In the genomic region with DNA sequence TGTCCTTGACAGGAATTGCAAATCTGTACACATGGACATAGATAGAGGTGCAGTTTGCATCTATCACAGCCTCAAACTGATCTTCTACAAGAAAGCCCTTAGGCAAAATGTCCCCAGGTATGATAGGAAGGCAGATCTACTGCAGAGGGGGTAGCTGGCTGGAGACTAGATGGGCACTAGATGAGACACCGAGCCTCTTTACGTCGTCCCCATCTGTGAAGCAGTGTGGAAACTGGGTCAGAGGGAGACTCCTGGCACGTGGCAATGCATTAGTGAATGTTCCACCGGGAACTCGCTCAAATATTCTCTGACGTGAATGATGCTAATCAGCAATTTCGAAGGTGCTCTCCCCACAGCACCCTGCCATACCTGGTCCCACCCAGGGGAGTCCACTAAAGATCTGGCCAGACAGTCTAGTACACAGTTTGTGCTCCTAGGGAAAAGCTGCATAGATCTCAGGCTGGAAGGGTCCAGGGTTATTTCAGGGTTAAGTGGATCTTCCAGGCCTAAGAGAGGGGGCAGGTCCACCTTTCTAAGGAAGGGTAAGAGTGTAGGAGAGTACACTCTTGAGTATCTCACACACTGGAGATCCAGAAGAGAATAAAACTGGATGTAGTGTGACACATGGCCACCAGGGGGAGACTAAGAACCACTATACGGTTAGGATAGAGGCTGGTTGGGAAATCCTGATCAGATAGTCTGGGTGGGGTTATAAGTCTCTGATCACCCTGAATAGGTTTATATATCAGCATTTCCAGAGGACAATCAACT, we compare ENCODE assay signal across 8 mouse cellular contexts. TPM values are rescaled to one million over a fixed set of nuclear protein-coding genes. Genes with fewer than 3 reads are reported as not detected.
DNase-seq lines count a peak whose midpoint lies in the region; ATAC-seq lines count a peak whose summit lies in the region.

No protein-coding gene starts in this region.

- H3K27ac ChIP-seq in forebrain, embryonic 16.5 days (ENCODE audit: low read length) = no peak overlapping the region
- no peak overlapping the region for H3K27ac ChIP-seq in intestine, embryonic 16.5 days (ENCODE audit: low read length)
- no peak overlapping the region for H3K27ac ChIP-seq in limb, embryonic 15.5 days
- H3K27ac ChIP-seq in midbrain, embryonic 16.5 days (ENCODE audit: low read length) = no peak overlapping the region
- H3K27ac ChIP-seq in stomach, embryonic 16.5 days (ENCODE audit: low read length) = no peak overlapping the region

- no peak overlapping the region for H3K9ac ChIP-seq in forebrain, embryonic 16.5 days (replicated peaks; ENCODE audit: low read depth, low read length)
- no peak overlapping the region for H3K9ac ChIP-seq in intestine, embryonic 16.5 days (ENCODE audit: low read depth, low read length)
- H3K9ac ChIP-seq in limb, embryonic 15.5 days = no peak overlapping the region
- no peak overlapping the region for H3K9ac ChIP-seq in midbrain, embryonic 16.5 days (ENCODE audit: low read depth, low read length)
- H3K9ac ChIP-seq in stomach, embryonic 16.5 days (ENCODE audit: low read length) = no peak overlapping the region

- peak; percentile 64 for DNase-seq in kidney, adult 18-20 months
- DNase-seq in kidney, adult 11 months = no peak
- peak; percentile 64 for DNase-seq in c-Kit-positive CD71-negative TER-119-negative erythroid progenitor cells, embryonic 14.5 days (ENCODE audit: low read depth)

- H3K4me1 ChIP-seq in forebrain, embryonic 16.5 days (replicated peaks; ENCODE audit: control insufficient read depth, insufficient read depth, low read length) = no peaks in the 10 kb centered on the region
- H3K4me1 ChIP-seq in intestine, embryonic 16.5 days (ENCODE audit: control insufficient read depth, insufficient read depth, low read length) = peaks cover 9% of the 10 kb centered on the region; the same call in 1 of the 2 replicates
- H3K4me1 ChIP-seq in limb, embryonic 15.5 days = peaks cover 7% of the 10 kb centered on the region; the same call in 1 of the 2 replicates
- no peaks in the 10 kb centered on the region for H3K4me1 ChIP-seq in midbrain, embryonic 16.5 days (ENCODE audit: control insufficient read depth, insufficient read depth, low read length)
- H3K4me1 ChIP-seq in stomach, embryonic 16.5 days (ENCODE audit: control insufficient read depth, insufficient read depth, low read length) = peaks cover 14% of the 10 kb centered on the region

- peak; percentile 87 for ATAC-seq in forebrain, embryonic 16.5 days
- peak; percentile 52 for ATAC-seq in intestine, embryonic 16.5 days
- ATAC-seq in limb, embryonic 15.5 days (ENCODE audit: insufficient number of reproducible peaks, low FRiP score, low TSS enrichment, low read depth) = peak; percentile 44; the same call in 1 of the 2 replicates
- ATAC-seq in midbrain, embryonic 16.5 days = peak; percentile 83
- peak; percentile 29; the same call in 1 of the 2 replicates for ATAC-seq in stomach, embryonic 16.5 days (ENCODE audit: insufficient read depth, low FRiP score)

- H3K9me3 ChIP-seq in forebrain, embryonic 16.5 days (ENCODE audit: control insufficient read depth, low read length) = no peaks in the 10 kb centered on the region
- no peaks in the 10 kb centered on the region for H3K9me3 ChIP-seq in intestine, embryonic 16.5 days (ENCODE audit: control insufficient read depth, low read length)
- H3K9me3 ChIP-seq in limb, embryonic 15.5 days = no peaks in the 10 kb centered on the region
- no peaks in the 10 kb centered on the region for H3K9me3 ChIP-seq in midbrain, embryonic 16.5 days (replicated peaks; ENCODE audit: control insufficient read depth, low read length, poor library complexity, severe bottlenecking)
- no peaks in the 10 kb centered on the region for H3K9me3 ChIP-seq in stomach, embryonic 16.5 days (replicated peaks; ENCODE audit: control insufficient read depth, low read length)

- no peaks in the 10 kb centered on the region for H3K27me3 ChIP-seq in forebrain, embryonic 16.5 days (replicated peaks; ENCODE audit: control insufficient read depth, insufficient read depth, low read length)
- H3K27me3 ChIP-seq in intestine, embryonic 16.5 days (replicated peaks; ENCODE audit: control insufficient read depth, insufficient read depth, low read length) = no peaks in the 10 kb centered on the region
- peaks cover 10% of the 10 kb centered on the region; the same call in 1 of the 2 replicates for H3K27me3 ChIP-seq in limb, embryonic 15.5 days
- no peaks in the 10 kb centered on the region for H3K27me3 ChIP-seq in midbrain, embryonic 16.5 days (ENCODE audit: control insufficient read depth, insufficient read depth, low read depth, low read length)
- no peaks in the 10 kb centered on the region for H3K27me3 ChIP-seq in stomach, embryonic 16.5 days (ENCODE audit: control insufficient read depth, insufficient read depth, low read length)

- H3K36me3 ChIP-seq in forebrain, embryonic 16.5 days (ENCODE audit: control insufficient read depth, insufficient read depth) = no peaks in the 10 kb centered on the region
- no peaks in the 10 kb centered on the region for H3K36me3 ChIP-seq in intestine, embryonic 16.5 days (ENCODE audit: control insufficient read depth, insufficient read depth, low read length)
- H3K36me3 ChIP-seq in limb, embryonic 15.5 days = no peaks in the 10 kb centered on the region
- H3K36me3 ChIP-seq in midbrain, embryonic 16.5 days (ENCODE audit: control insufficient read depth, insufficient read depth, low read length) = no peaks in the 10 kb centered on the region
- H3K36me3 ChIP-seq in stomach, embryonic 16.5 days (ENCODE audit: control insufficient read depth, insufficient read depth, low read length) = no peaks in the 10 kb centered on the region

- WGBS in forebrain, embryonic 16.5 days = 64% methylated on average over 9 of the region's 9 CpGs
- WGBS in intestine, embryonic 16.5 days = 61% methylated on average over 9 of the region's 9 CpGs
- 57% methylated on average over 9 of the region's 9 CpGs for WGBS in limb, embryonic 15.5 days
- WGBS in midbrain, embryonic 16.5 days = 60% methylated on average over 9 of the region's 9 CpGs
- WGBS in stomach, embryonic 16.5 days = 62% methylated on average over 9 of the region's 9 CpGs

- H3K4me3 ChIP-seq in forebrain, embryonic 16.5 days (replicated peaks; ENCODE audit: low read length) = no peak overlapping the region
- H3K4me3 ChIP-seq in intestine, embryonic 16.5 days (ENCODE audit: low read length) = no peak overlapping the region
- H3K4me3 ChIP-seq in limb, embryonic 15.5 days = no peak overlapping the region
- no peak overlapping the region for H3K4me3 ChIP-seq in midbrain, embryonic 16.5 days (ENCODE audit: low read depth, low read length)
- no peak overlapping the region for H3K4me3 ChIP-seq in stomach, embryonic 16.5 days (replicated peaks; ENCODE audit: low read length)

- H3K4me2 ChIP-seq in forebrain, embryonic 16.5 days (ENCODE audit: low read length) = no peak overlapping the region
- no peak overlapping the region for H3K4me2 ChIP-seq in intestine, embryonic 16.5 days (ENCODE audit: low read depth, low read length)
- no peak overlapping the region for H3K4me2 ChIP-seq in limb, embryonic 15.5 days
- H3K4me2 ChIP-seq in midbrain, embryonic 16.5 days (ENCODE audit: low read length) = no peak overlapping the region
- H3K4me2 ChIP-seq in stomach, embryonic 16.5 days (ENCODE audit: low read depth, low read length) = no peak overlapping the region

RNA-seq across cellular contexts. Expression of a gene that starts 3.5 kb away (rescaled TPM):
- 7.0 and 9.9 TPM in 2 replicates for polyA plus RNA-seq in forebrain, embryonic 16.5 days (2015; fragmentation: Nextera tagmentation; extraction: Ambion mirVana)
- polyA plus RNA-seq in intestine, embryonic 16.5 days (2015; fragmentation: Nextera tagmentation; extraction: Ambion mirVana) = 26.3 and 27.2 TPM in 2 replicates
- 38.3 and 47.2 TPM in 2 replicates for polyA plus RNA-seq in limb, embryonic 15.5 days (2015; fragmentation: Nextera tagmentation; extraction: Ambion mirVana)
- 8.4 and 10.8 TPM in 2 replicates for polyA plus RNA-seq in midbrain, embryonic 16.5 days (2015; fragmentation: Nextera tagmentation; extraction: Ambion mirVana)
- 30.6 and 40.4 TPM in 2 replicates for polyA plus RNA-seq in stomach, embryonic 16.5 days (2015; fragmentation: Nextera tagmentation; extraction: Ambion mirVana)

RNA-seq across cellular contexts. Expression of a gene that starts 19.9 kb away (rescaled TPM):
- polyA plus RNA-seq in forebrain, embryonic 16.5 days (2015; fragmentation: Nextera tagmentation; extraction: Ambion mirVana) = 7.9 and 8.5 TPM in 2 replicates
- polyA plus RNA-seq in intestine, embryonic 16.5 days (2015; fragmentation: Nextera tagmentation; extraction: Ambion mirVana) = 8.6 and 9.2 TPM in 2 replicates
- polyA plus RNA-seq in limb, embryonic 15.5 days (2015; fragmentation: Nextera tagmentation; extraction: Ambion mirVana) = 11.2 and 12.4 TPM in 2 replicates
- 8.3 and 8.7 TPM in 2 replicates for polyA plus RNA-seq in midbrain, embryonic 16.5 days (2015; fragmentation: Nextera tagmentation; extraction: Ambion mirVana)
- 8.8 and 10.3 TPM in 2 replicates for polyA plus RNA-seq in stomach, embryonic 16.5 days (2015; fragmentation: Nextera tagmentation; extraction: Ambion mirVana)

RNA-seq across cellular contexts. Expression of a gene that starts 25.1 kb away (rescaled TPM):
- 202 and 234 TPM in 2 replicates for polyA plus RNA-seq in forebrain, embryonic 16.5 days (2015; fragmentation: Nextera tagmentation; extraction: Ambion mirVana)
- 93.5 and 102 TPM in 2 replicates for polyA plus RNA-seq in intestine, embryonic 16.5 days (2015; fragmentation: Nextera tagmentation; extraction: Ambion mirVana)
- 138 and 143 TPM in 2 replicates for polyA plus RNA-seq in limb, embryonic 15.5 days (2015; fragmentation: Nextera tagmentation; extraction: Ambion mirVana)
- 135 and 158 TPM in 2 replicates for polyA plus RNA-seq in midbrain, embryonic 16.5 days (2015; fragmentation: Nextera tagmentation; extraction: Ambion mirVana)
- polyA plus RNA-seq in stomach, embryonic 16.5 days (2015; fragmentation: Nextera tagmentation; extraction: Ambion mirVana) = 119 and 123 TPM in 2 replicates

Comparison
In these comparisons a context has a peak if more than half of its experiments do, and no peak if none do; other contexts are left out.
1. ATAC-seq: peak in every context shown above with its lines; median percentile 87 in forebrain, embryonic 16.5 days; 83 in midbrain, embryonic 16.5 days; 52 in intestine, embryonic 16.5 days; 44 in limb, embryonic 15.5 days; 29 in stomach, embryonic 16.5 days.